Mouse (Mus musculus) neural tube, embryonic 13.5 days (tissue): ENCODE results near the gene Rs1. TPM values are rescaled to one million over a fixed set of nuclear protein-coding genes. Genes with fewer than 3 reads are reported as not detected.
"Not testable (repeated sequence)": the region's sequence is repeated elsewhere in the genome, so short reads cannot be mapped to it uniquely, and the experiment has no call there.

Source experiments
- ATAC-seq: fragments of 200-750 bp; cut with Nextera tagmentation; 2 replicates; pipeline ENCODE4 v1.8.0; 2017; ENCODE audit warnings: low read depth, mild to moderate bottlenecking, moderate TSS enrichment, moderate library complexity
- H3K27ac ChIP-seq: fragments of 300-500 bp; sonication (generic); replicated peaks from 2 replicates; pipeline ENCODE4 v1.5.1; 2015; ENCODE audit warnings: moderate library complexity, mild to moderate bottlenecking, inconsistent platforms
- H3K27me3 ChIP-seq: fragments of 300-500 bp; sonication (generic); 2 replicates; pipeline ENCODE4 v1.6.1; 2015; ENCODE audit warnings: mild to moderate bottlenecking, inconsistent platforms
- H3K36me3 ChIP-seq: fragments of 300-500 bp; sonication (generic); 2 replicates; pipeline ENCODE4 v1.6.1; 2015; ENCODE audit warnings: mild to moderate bottlenecking, inconsistent platforms
- H3K4me1 ChIP-seq: fragments of 300-500 bp; sonication (generic); replicated peaks from 2 replicates; pipeline ENCODE4 v1.6.1; 2015; ENCODE audit warnings: inconsistent platforms
- H3K4me2 ChIP-seq: fragments of 300-500 bp; sonication (generic); 2 replicates; pipeline ENCODE4 v1.6.1; 2015; ENCODE audit warnings: inconsistent platforms, mild to moderate bottlenecking, moderate library complexity
- H3K4me3 ChIP-seq: fragments of 300-500 bp; sonication (generic); 2 replicates; pipeline ENCODE4 v1.5.1; 2015; ENCODE audit warnings: mild to moderate bottlenecking, inconsistent platforms
- H3K9ac ChIP-seq: fragments of 300-500 bp; sonication (generic); 2 replicates; pipeline ENCODE4 v1.6.1; 2015; ENCODE audit warnings: moderate library complexity, mild to moderate bottlenecking, inconsistent platforms
- H3K9me3 ChIP-seq: fragments of 300-500 bp; sonication (generic); 2 replicates; pipeline ENCODE4 v1.6.1; 2016; ENCODE audit warnings: inconsistent platforms
- WGBS: fragments of 180-500 bp; shearing (Covaris S2); methylation state at CpG from one replicate; pipeline ENCODE4 v1.1.7; 2015; 5-methylcytosine and 5-hydroxymethylcytosine counted together
- polyA plus RNA-seq: library from polyadenylated mRNA; unstranded; fragments of >200 nt; fragmentation: Nextera tagmentation; extraction: Ambion mirVana; gene quantifications from 2 replicates; pipeline ENCODE4 v1.2.1, GENCODE M21; 2015

Rs1 gene
- 0.03 TPM in 1 of 2 replicates, not detected in the other for polyA plus RNA-seq

DNA sequence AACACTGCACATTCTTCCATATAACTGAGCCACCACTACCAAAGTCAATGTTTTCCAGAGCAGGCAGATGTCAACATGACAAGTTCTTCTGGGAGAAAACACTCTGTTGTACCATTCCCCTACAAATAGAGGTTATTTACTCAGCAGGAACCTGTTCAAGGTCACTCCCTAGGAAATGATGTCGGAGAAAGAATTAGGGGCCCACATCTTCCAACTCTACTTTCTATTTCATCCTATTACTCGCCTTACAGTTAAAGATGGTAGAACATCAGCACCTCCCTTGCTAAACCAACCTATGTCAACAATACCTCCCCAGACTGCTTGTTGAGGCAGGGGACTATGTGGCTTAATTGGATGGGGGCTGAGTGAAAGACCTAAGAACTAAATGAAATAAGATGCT is at the start of gene Rs1:
Rs1 (plus strand) TSS at position 301 of the 400 bp plus-strand sequence.
- H3K4me1 ChIP-seq: no peaks in the 10 kb centered on the region
- H3K36me3 ChIP-seq: no peaks in the 10 kb centered on the region
- H3K27ac ChIP-seq: no peak within 1 kb of the TSS
- peak within 1 kb of the TSS; percentile 46; the same call in 1 of the 2 replicates for H3K4me3 ChIP-seq
- H3K9me3 ChIP-seq: no peaks in the 10 kb centered on the region
- no peak within 1 kb of the TSS for H3K9ac ChIP-seq
- H3K4me2 ChIP-seq: peak within 1 kb of the TSS; percentile 50
- H3K27me3 ChIP-seq: peaks cover 49% of the 10 kb centered on the region
- WGBS: 87% methylated on average over 2 of the region's 2 CpGs
- no peak for ATAC-seq

- Histone ChIP-seq H3K4me1 (no peaks in the 10 kb centered on the region), H3K36me3 (no peaks in the 10 kb centered on the region), H3K4me2 (no peak within 1 kb of the TSS), H3K9me3 (no peaks in the 10 kb centered on the region), H3K4me3 (no peak within 1 kb of the TSS), H3K27ac (no peak within 1 kb of the TSS), H3K27me3 (peaks cover 40% of the 10 kb centered on the region), H3K9ac (no peak within 1 kb of the TSS)
- 71% methylated on average over 5 of the region's 5 CpGs for WGBS
- no peak for ATAC-seq
Observed at GRCm38 (mm10) chrX:160735650-160736049, 32.2 kb upstream of the Rs1 start, which contains the start of gene Ppef1. TSS of gene Ppef1 (minus strand) at chrX:160735765.

DNA sequence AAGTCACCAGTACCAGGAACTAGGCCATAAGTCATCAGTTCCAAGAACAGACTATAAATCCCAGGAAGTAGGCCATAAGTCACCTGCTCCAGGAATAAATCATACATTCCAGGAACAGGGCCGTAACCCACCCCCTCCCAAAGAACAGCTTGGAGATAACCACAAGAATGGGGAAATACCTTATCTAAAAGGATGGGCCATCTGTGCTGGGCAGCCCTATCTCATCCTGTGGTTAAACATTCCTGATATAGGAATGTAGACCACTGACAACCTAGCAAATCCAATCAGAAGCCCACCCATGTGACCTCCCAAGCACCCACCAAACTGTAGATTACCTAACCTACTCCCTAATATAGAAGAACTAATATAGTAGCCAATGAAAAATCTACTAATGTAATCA is 22.4 kb upstream of the Rs1 start:
- no peak for ATAC-seq
- Histone ChIP-seq H3K9ac (no peak overlapping the region), H3K9me3 (no peaks in the 10 kb centered on the region), H3K4me2 (no peak overlapping the region), H3K27ac (no peak overlapping the region), H3K4me1 (no peaks in the 10 kb centered on the region), H3K36me3 (no peaks in the 10 kb centered on the region), H3K4me3 (no peak overlapping the region), H3K27me3 (peaks cover 19% of the 10 kb centered on the region)
- WGBS: 90% methylated on average over 1 of the region's 1 CpGs

GRCm38 (mm10) chrX:160748653-160749052 is 19.2 kb upstream of the Rs1 start:
- H3K36me3 ChIP-seq: no peaks in the 10 kb centered on the region
- H3K27me3 ChIP-seq: peaks cover 12% of the 10 kb centered on the region; the same call in 1 of the 2 replicates
- H3K9me3 ChIP-seq: no peaks in the 10 kb centered on the region
- 81% methylated on average over 1 of the region's 1 CpGs for WGBS
- H3K4me3 ChIP-seq: no peak overlapping the region
- H3K9ac ChIP-seq: no peak overlapping the region
- no peak overlapping the region for H3K27ac ChIP-seq
- no peaks in the 10 kb centered on the region for H3K4me1 ChIP-seq
- H3K4me2 ChIP-seq: no peak overlapping the region
- ATAC-seq: no peak

- Histone ChIP-seq H3K9ac (no peak overlapping the region), H3K27ac (no peak overlapping the region), H3K36me3 (no peaks in the 10 kb centered on the region), H3K9me3 (no peaks in the 10 kb centered on the region), H3K4me3 (no peak overlapping the region), H3K27me3 (peaks cover 17% of the 10 kb centered on the region), H3K4me1 (no peaks in the 10 kb centered on the region), H3K4me2 (no peak overlapping the region)
- WGBS: 94% methylated on average over 8 of the region's 8 CpGs
- ATAC-seq: no peak
Observed at GRCm38 (mm10) chrX:160750808-160751207, 17.0 kb upstream of the Rs1 start.

DNA sequence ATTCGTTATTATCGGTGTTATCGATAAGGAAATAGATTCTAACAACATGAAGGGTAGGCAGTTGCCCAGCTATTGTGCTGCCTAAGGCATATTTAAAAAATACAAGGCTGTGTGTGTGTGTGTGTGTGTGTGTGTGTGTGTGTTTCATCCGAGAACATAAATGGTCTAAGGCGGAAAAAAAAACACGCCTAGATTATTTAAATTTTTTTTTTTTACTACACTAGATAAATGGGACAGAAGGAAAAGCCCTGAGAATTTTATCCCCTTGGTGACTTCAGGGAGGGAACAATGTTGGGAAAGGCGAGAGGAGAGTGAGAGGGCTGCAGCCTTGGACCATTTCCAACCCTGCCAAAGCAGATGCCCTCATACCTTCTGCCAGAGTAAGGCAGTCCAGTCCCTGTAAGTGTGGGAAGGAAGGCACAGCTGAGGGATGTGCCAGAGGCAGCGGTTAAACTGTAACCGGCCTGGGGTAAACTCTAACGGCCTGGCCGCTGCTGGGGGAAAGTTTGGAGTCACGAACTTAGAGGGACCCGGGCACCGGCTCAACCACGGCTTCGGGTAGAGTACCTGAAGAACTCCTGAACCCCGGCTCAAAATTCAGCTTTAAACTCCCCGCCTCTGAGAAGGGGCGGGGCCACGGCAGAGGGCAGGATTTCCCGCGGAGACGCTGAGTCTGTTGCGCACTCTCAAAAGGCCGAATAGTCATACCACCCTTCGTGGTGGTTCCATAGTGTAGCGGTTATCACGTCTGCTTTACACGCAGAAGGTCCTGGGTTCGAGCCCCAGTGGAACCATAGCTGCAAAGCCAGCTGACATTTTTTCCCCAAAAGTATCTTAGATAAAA is 2.2 kb upstream of the Rs1 start:
- Histone ChIP-seq H3K36me3 (no peaks in the 10 kb centered on the region), H3K27me3 (peaks cover 39% of the 10 kb centered on the region), H3K4me2 (peak overlapping the region; percentile 51), H3K9me3 (no peaks in the 10 kb centered on the region), H3K4me3 (peak overlapping the region; percentile 46), H3K9ac (peak overlapping the region; percentile 43; the same call in 1 of the 2 replicates), H3K27ac (no peak overlapping the region), H3K4me1 (no peaks in the 10 kb centered on the region)
- peak; percentile 98 for ATAC-seq
- WGBS: 31% methylated on average over 30 of the region's 30 CpGs

DNA sequence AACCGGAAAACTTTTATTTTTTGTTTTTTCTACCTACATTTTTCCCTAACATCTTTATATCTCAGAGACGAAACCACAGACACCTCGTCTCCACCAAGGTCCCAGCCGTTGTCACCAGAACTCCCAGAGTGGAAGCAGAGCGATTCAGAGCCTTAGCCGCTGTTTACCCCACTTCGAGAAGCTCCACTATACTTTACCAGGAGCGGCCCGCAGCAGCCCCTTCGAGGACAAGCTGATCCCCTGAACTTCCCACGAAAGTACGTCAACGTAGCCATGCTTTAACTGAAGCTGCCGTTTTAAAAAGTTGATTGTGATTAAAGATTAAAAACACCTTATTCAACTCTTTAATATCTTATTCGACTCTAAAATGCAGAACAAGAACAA is 1.6 kb upstream of the Rs1 start:
- H3K27ac ChIP-seq: no peak overlapping the region
- peak overlapping the region; percentile 43; the same call in 1 of the 2 replicates for H3K9ac ChIP-seq
- peaks cover 46% of the 10 kb centered on the region for H3K27me3 ChIP-seq
- H3K36me3 ChIP-seq: no peaks in the 10 kb centered on the region
- H3K4me1 ChIP-seq: no peaks in the 10 kb centered on the region
- H3K9me3 ChIP-seq: no peaks in the 10 kb centered on the region
- peak overlapping the region; percentile 50 for H3K4me2 ChIP-seq
- 20% methylated on average over 15 of the region's 15 CpGs for WGBS
- H3K4me3 ChIP-seq: peak overlapping the region; percentile 46
- ATAC-seq: peak; percentile 92

- WGBS: 91% methylated on average over 5 of the region's 5 CpGs
- not testable (repeated sequence) for ATAC-seq, H3K4me1 ChIP-seq
Observed at GRCm38 (mm10) chrX:160769622-160770021, 1.8 kb downstream of the Rs1 start.

DNA sequence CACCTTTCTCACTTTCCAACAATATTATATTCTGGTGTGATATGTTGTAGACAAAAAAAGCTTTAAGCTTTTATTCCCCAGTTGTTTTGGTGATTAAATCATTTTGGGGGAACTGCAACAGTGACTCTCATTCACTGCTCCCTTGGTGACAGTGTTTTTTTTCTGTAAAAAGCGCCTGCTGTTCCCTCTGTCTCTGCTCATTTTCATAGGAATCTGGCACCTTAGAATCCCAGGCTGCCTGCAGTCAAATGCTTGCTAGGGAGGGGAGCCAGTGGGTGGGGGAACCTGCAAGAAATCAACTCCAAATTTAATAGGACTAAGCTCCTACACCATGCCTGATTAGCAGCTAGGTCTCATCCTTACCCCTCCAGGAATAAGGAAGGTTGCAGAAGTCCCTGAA is 5.2 kb downstream of the Rs1 start:
- no peak overlapping the region for H3K4me2 ChIP-seq
- 37% methylated on average over 1 of the region's 1 CpGs for WGBS
- H3K4me1 ChIP-seq: no peaks in the 10 kb centered on the region
- no peaks in the 10 kb centered on the region for H3K9me3 ChIP-seq
- H3K9ac ChIP-seq: no peak overlapping the region
- H3K27ac ChIP-seq: no peak overlapping the region
- no peak overlapping the region for H3K4me3 ChIP-seq
- H3K36me3 ChIP-seq: no peaks in the 10 kb centered on the region
- peaks cover 47% of the 10 kb centered on the region for H3K27me3 ChIP-seq
- no peak for ATAC-seq

More at GRCm38 (mm10) chrX:160769622-160770021, 1.8 kb downstream of the Rs1 start:
- not testable (repeated sequence) for H3K9me3 ChIP-seq, H3K36me3 ChIP-seq, H3K9ac ChIP-seq, H3K4me3 ChIP-seq, H3K27ac ChIP-seq, H3K4me2 ChIP-seq
- peaks cover 51% of the 10 kb centered on the region for H3K27me3 ChIP-seq

- 76% methylated on average over 5 of the region's 5 CpGs for WGBS
- H3K4me2 ChIP-seq: no peak overlapping the region
- no peak overlapping the region for H3K27ac ChIP-seq
- peaks cover 28% of the 10 kb centered on the region for H3K27me3 ChIP-seq
- H3K36me3 ChIP-seq: no peaks in the 10 kb centered on the region
- no peaks in the 10 kb centered on the region for H3K4me1 ChIP-seq
- no peak for ATAC-seq
- no peaks in the 10 kb centered on the region for H3K9me3 ChIP-seq
- no peak overlapping the region for H3K9ac ChIP-seq
- no peak overlapping the region for H3K4me3 ChIP-seq
Observed at GRCm38 (mm10) chrX:160782276-160782675, 14.5 kb downstream of the Rs1 start.

DNA sequence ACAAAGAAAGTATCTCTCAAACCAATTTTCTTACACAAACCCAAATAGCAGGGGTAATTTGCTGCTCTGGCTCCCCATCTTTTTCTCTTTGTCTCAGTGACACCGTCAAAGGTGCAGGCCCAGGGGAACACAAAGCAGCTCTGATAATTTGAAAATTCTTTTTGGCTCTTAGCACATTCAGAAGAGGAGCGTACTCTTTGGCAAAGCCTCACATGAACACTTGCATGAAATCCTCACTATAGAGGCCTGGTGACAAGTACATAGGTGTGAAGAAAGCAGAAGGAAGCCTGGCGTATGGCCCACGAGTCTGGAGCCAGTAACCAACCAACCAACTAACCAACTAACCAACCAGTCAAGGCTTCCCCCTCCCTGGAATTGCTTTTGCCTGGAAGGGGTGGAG is 27.1 kb downstream of the Rs1 start:
- 73% methylated on average over 4 of the region's 4 CpGs for WGBS

GRCm38 (mm10) chrX:160804409-160805150 is 36.8 kb downstream of the Rs1 start:
- Histone ChIP-seq H3K4me3 (no peak overlapping the region), H3K4me1 (no peaks in the 10 kb centered on the region), H3K9ac (no peak overlapping the region), H3K36me3 (no peaks in the 10 kb centered on the region; the same call in 1 of the 2 replicates), H3K4me2 (no peak overlapping the region), H3K9me3 (no peaks in the 10 kb centered on the region), H3K27ac (no peak overlapping the region), H3K27me3 (peaks cover 74% of the 10 kb centered on the region)
- 80% methylated on average over 4 of the region's 4 CpGs for WGBS
- no peak for ATAC-seq

More for the DNA sequence above, 27.1 kb downstream of the Rs1 start:
- Histone ChIP-seq H3K4me1 (no peaks in the 10 kb centered on the region), H3K9ac (no peak overlapping the region), H3K27ac (no peak overlapping the region), H3K4me3 (no peak overlapping the region), H3K27me3 (peaks cover 42% of the 10 kb centered on the region), H3K9me3 (no peaks in the 10 kb centered on the region), H3K36me3 (no peaks in the 10 kb centered on the region), H3K4me2 (no peak overlapping the region)
- ATAC-seq: no peak
